Mouse (Mus musculus): Measurements from ENCODE around the gene Aff1. TPM values are rescaled to one million over a fixed set of nuclear protein-coding genes. Genes with fewer than 3 reads are reported as not detected.

The Aff1 gene
- polyA plus RNA-seq, 1 experiment: 16.8 TPM

DNA sequence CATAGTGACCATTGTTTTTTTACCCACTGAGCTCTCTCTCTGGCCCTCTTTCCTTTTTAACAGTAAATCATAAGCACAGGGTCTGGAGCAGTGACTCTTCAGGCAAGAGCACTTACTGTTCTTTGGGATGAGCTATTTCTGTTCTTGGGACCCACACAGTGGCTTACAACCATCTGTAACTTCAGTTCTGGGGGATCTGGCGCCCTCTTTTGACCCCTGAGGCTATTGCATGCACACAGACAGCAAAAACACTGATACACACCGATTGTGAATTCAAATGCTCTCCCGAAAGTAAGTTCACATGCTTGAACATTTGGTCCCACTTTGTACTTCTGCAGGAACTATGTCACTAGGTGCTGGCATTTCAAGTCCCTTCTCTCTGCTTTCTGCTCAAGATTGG lies 9.3 kb downstream of the Aff1 start:
- peaks cover 6% of the 10 kb centered on the region; the same call in 1 of the 2 replicates for H3K4me1 ChIP-seq (ENCODE audit: control insufficient read depth, insufficient read depth, low read length)
- no peak for TF ChIP-seq POLR2A (IDR thresholded peaks at IDR 0.05; ENCODE audit: low read depth, low read length)
- peak; percentile 39 for TF ChIP-seq CTCF (conservative IDR thresholded peaks at IDR 0.05; ENCODE audit: insufficient read depth, insufficient read length, low read depth, low read length)
- no peaks in the 10 kb centered on the region for H3K36me3 ChIP-seq (ENCODE audit: control insufficient read depth, insufficient read depth, low read length)
- 79% methylated on average over 3 of the region's 3 CpGs for WGBS
- H3K4me3 ChIP-seq (ENCODE audit: insufficient read depth, low read depth, low read length): no peak overlapping the region
- H3K27me3 ChIP-seq (replicated peaks; ENCODE audit: control insufficient read depth, insufficient read depth, low read length): no peaks in the 10 kb centered on the region
- DNase-seq: no peak
- H3K27ac ChIP-seq (ENCODE audit: insufficient read depth, low read depth, low read length): no peak overlapping the region

DNA sequence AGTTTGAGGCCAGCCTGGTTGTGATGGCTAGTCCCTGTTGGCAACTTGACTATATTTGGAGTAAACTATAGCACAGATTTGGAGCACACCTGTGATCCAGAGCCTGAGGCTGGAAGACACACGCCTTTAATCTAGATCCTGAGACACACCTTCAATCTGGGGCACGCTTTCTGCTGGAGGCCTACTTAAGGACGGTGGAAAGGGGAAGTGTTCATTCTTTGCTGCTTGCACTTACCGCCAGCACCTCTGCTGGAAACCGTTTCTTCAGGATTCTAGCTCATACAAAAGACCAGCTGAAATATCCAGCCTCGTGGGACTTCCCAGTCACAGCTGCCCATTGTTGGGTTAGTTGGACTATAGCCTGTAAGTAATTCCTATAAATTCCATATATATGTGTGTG lies 10.4 kb downstream of the Aff1 start:
- TF ChIP-seq CTCF (conservative IDR thresholded peaks at IDR 0.05; ENCODE audit: insufficient read depth, insufficient read length, low read depth, low read length) (no peak), POLR2A (IDR thresholded peaks at IDR 0.05; ENCODE audit: low read depth, low read length) (no peak)
- WGBS: 79% methylated on average over 6 of the region's 6 CpGs
- no peak for DNase-seq
- Histone ChIP-seq H3K27me3 (replicated peaks; ENCODE audit: control insufficient read depth, insufficient read depth, low read length) (no peaks in the 10 kb centered on the region), H3K27ac (ENCODE audit: insufficient read depth, low read depth, low read length) (no peak overlapping the region), H3K36me3 (ENCODE audit: control insufficient read depth, insufficient read depth, low read length) (no peaks in the 10 kb centered on the region), H3K4me1 (ENCODE audit: control insufficient read depth, insufficient read depth, low read length) (peaks cover 3% of the 10 kb centered on the region; the same call in 1 of the 2 replicates), H3K4me3 (ENCODE audit: insufficient read depth, low read depth, low read length) (no peak overlapping the region)

DNA sequence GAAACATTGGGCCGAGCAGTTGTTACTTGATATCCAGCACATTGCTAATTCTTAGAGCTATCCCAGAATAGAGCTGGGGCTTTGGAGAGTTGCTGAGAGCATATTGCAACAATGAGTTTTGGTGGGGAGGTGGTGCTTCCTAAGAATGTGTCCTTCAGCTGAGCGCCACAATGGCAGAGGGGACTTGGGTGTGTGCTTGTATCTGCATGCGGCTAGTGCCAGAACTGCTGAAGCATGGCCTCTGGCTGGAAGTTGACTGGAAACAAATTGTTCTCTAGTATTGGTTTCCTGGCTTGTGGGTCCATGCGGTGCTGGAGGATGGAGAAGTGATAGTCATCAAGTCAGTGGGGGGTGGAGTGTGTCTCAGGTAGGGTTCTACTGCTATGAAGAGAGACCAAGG lies 13.2 kb downstream of the Aff1 start:
- WGBS: 86% methylated on average over 4 of the region's 4 CpGs
- H3K27ac ChIP-seq (ENCODE audit: insufficient read depth, low read depth, low read length): no peak overlapping the region

DNA sequence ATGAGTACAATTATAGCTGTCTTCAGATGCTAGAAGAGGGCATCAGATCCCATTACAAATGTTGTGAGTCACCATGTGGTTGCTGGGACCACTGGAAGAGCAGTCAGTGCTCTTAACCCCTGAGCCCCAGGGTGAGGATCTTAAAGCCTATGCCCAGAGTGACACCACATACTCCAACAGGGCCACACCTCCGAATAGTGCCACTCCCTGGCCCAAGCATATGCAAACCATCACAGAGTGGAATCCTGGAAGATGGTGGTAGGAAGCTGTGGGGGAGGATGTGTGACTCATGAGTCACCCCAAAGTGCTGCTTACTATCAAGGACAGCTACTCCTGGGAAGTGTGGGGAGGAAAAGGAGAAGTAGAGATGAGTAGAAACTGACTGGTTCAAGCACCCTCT lies 13.7 kb downstream of the Aff1 start:
- H3K4me1 ChIP-seq (ENCODE audit: control insufficient read depth, insufficient read depth, low read length): no peaks in the 10 kb centered on the region
- TF ChIP-seq CTCF (conservative IDR thresholded peaks at IDR 0.05; ENCODE audit: insufficient read depth, insufficient read length, low read depth, low read length) (no peak), POLR2A (IDR thresholded peaks at IDR 0.05; ENCODE audit: low read depth, low read length) (no peak)
- WGBS: 69% methylated on average over 1 of the region's 1 CpGs
- no peaks in the 10 kb centered on the region for H3K27me3 ChIP-seq (replicated peaks; ENCODE audit: control insufficient read depth, insufficient read depth, low read length)
- no peaks in the 10 kb centered on the region for H3K36me3 ChIP-seq (ENCODE audit: control insufficient read depth, insufficient read depth, low read length)
- H3K4me3 ChIP-seq (ENCODE audit: insufficient read depth, low read depth, low read length): no peak overlapping the region
- DNase-seq: no peak
- no peak overlapping the region for H3K27ac ChIP-seq (ENCODE audit: insufficient read depth, low read depth, low read length)

More for the DNA sequence above, 13.2 kb downstream of the Aff1 start:
- Histone ChIP-seq H3K27me3 (replicated peaks; ENCODE audit: control insufficient read depth, insufficient read depth, low read length) (no peaks in the 10 kb centered on the region), H3K4me1 (ENCODE audit: control insufficient read depth, insufficient read depth, low read length) (no peaks in the 10 kb centered on the region), H3K36me3 (ENCODE audit: control insufficient read depth, insufficient read depth, low read length) (no peaks in the 10 kb centered on the region), H3K4me3 (ENCODE audit: insufficient read depth, low read depth, low read length) (no peak overlapping the region)
- no peak for DNase-seq
- no peak for TF ChIP-seq CTCF (conservative IDR thresholded peaks at IDR 0.05; ENCODE audit: insufficient read depth, insufficient read length, low read depth, low read length)
- no peak for TF ChIP-seq POLR2A (IDR thresholded peaks at IDR 0.05; ENCODE audit: low read depth, low read length)

DNA sequence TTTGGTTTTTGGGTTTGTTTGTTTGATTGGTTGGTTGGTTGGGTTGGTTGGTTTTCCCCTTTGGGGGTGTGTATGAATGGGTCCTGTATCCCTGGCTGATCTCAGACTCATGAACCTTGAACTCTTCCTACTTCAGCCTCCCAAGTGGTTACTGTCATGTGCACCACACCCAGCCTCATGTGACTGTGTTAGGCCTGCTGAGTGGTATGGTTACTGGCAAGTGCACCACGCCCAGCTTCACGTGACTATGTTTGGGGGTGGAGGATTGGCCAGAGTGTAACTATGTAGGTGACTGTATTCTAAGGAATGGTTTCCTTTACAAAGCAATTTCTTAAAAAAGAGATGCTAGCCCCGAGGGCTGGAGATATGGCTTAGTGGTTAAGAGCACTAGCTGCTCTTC lies 16.9 kb downstream of the Aff1 start:
- peak; percentile 24 for DNase-seq
- Histone ChIP-seq H3K36me3 (ENCODE audit: control insufficient read depth, insufficient read depth, low read length) (no peaks in the 10 kb centered on the region), H3K4me1 (ENCODE audit: control insufficient read depth, insufficient read depth, low read length) (no peaks in the 10 kb centered on the region), H3K27me3 (replicated peaks; ENCODE audit: control insufficient read depth, insufficient read depth, low read length) (no peaks in the 10 kb centered on the region), H3K27ac (ENCODE audit: insufficient read depth, low read depth, low read length) (no peak overlapping the region), H3K4me3 (ENCODE audit: insufficient read depth, low read depth, low read length) (no peak overlapping the region)
- no peak for TF ChIP-seq CTCF (conservative IDR thresholded peaks at IDR 0.05; ENCODE audit: insufficient read depth, insufficient read length, low read depth, low read length)
- TF ChIP-seq POLR2A (IDR thresholded peaks at IDR 0.05; ENCODE audit: low read depth, low read length): no peak
- 80% methylated on average over 3 of the region's 3 CpGs for WGBS

DNA sequence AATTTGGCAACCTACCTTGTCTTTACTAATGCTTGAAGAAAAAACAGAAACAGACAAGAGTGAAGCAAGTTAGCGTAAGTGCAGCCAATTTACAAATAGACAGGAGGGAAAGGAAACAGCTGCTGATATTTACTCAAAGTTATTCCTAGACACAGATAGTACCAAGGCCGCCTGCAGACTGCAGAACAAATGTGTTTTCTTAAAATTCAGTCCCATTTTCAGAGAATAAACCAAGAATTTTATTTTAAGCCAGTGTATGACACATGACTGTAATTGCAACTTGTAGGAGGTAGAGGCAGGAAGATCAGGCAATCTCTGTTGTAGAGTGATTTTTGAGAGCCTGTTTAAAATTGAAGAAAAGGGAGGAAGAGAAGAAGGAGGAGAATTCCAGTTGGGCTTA lies 19.7 kb downstream of the Aff1 start:
- no peak for TF ChIP-seq CTCF (conservative IDR thresholded peaks at IDR 0.05; ENCODE audit: insufficient read depth, insufficient read length, low read depth, low read length)
- no peak for TF ChIP-seq POLR2A (IDR thresholded peaks at IDR 0.05; ENCODE audit: low read depth, low read length)
- Histone ChIP-seq H3K36me3 (ENCODE audit: control insufficient read depth, insufficient read depth, low read length) (no peaks in the 10 kb centered on the region), H3K4me1 (ENCODE audit: control insufficient read depth, insufficient read depth, low read length) (no peaks in the 10 kb centered on the region), H3K27ac (ENCODE audit: insufficient read depth, low read depth, low read length) (no peak overlapping the region), H3K27me3 (replicated peaks; ENCODE audit: control insufficient read depth, insufficient read depth, low read length) (no peaks in the 10 kb centered on the region), H3K4me3 (ENCODE audit: insufficient read depth, low read depth, low read length) (no peak overlapping the region)
- DNase-seq: no peak
- 62% methylated on average over 2 of the region's 2 CpGs for WGBS

DNA sequence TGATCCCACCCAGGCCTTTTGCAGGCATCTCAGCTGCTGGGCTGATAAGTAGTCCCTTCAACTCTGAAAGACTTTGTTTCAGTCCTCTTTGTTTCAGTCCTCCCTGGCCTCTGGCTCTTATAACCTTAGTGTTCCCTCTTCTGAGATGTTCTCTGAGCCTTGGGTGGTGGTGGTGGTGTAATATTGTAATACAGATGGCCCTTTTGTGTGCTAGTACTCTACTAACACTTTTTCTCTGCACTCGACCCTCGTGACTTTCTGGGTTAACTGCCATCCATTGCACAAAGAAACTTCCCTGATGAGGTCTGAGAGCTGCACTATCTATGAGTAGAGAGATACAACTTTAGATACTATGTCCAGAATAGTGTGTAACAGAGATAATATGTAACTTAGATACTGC lies 21.2 kb downstream of the Aff1 start:
- WGBS: 93% methylated on average over 2 of the region's 2 CpGs
- Histone ChIP-seq H3K36me3 (ENCODE audit: control insufficient read depth, insufficient read depth, low read length) (no peaks in the 10 kb centered on the region), H3K4me1 (ENCODE audit: control insufficient read depth, insufficient read depth, low read length) (no peaks in the 10 kb centered on the region), H3K4me3 (ENCODE audit: insufficient read depth, low read depth, low read length) (no peak overlapping the region), H3K27ac (ENCODE audit: insufficient read depth, low read depth, low read length) (no peak overlapping the region), H3K27me3 (replicated peaks; ENCODE audit: control insufficient read depth, insufficient read depth, low read length) (no peaks in the 10 kb centered on the region)
- DNase-seq: no peak
- TF ChIP-seq POLR2A (IDR thresholded peaks at IDR 0.05; ENCODE audit: low read depth, low read length): no peak
- TF ChIP-seq CTCF (conservative IDR thresholded peaks at IDR 0.05; ENCODE audit: insufficient read depth, insufficient read length, low read depth, low read length): no peak

DNA sequence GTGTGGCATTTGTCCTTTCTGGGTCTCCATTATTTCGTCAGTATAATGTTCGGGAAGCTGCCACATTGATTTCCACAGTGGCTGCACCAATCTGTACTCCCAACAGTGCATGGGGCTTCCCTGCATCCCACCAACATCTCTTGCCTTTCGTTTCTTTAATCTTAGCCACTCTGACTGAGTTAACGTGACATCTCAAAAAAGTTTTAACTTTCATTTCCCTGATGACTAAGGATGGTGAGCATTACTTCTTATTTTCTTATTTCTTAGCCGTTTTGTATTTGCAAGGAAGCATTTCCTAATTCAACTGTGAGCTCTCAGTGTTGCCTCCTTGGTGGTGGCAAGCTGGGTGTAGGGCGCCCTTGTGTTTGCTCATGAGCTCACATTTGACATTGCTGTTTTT lies 22.8 kb downstream of the Aff1 start:
- Histone ChIP-seq H3K4me1 (ENCODE audit: control insufficient read depth, insufficient read depth, low read length) (peaks cover 2% of the 10 kb centered on the region; the same call in 1 of the 2 replicates), H3K27me3 (replicated peaks; ENCODE audit: control insufficient read depth, insufficient read depth, low read length) (no peaks in the 10 kb centered on the region), H3K27ac (ENCODE audit: insufficient read depth, low read depth, low read length) (no peak overlapping the region), H3K4me3 (ENCODE audit: insufficient read depth, low read depth, low read length) (no peak overlapping the region), H3K36me3 (ENCODE audit: control insufficient read depth, insufficient read depth, low read length) (no peaks in the 10 kb centered on the region)
- 89% methylated on average over 6 of the region's 6 CpGs for WGBS
- TF ChIP-seq POLR2A (IDR thresholded peaks at IDR 0.05; ENCODE audit: low read depth, low read length): no peak
- TF ChIP-seq CTCF (conservative IDR thresholded peaks at IDR 0.05; ENCODE audit: insufficient read depth, insufficient read length, low read depth, low read length): no peak
- DNase-seq: no peak

Data from kidney, adult 2 months (tissue).